In genomic region chr12:72422681-72423080, GRCm38 (mm10) we compare ENCODE assay signal across 16 mouse cellular contexts. TPM values are rescaled to one million over a fixed set of nuclear protein-coding genes. Genes with fewer than 3 reads are reported as not detected.
A peak's percentile ranks its signal among the peaks of the same experiment; 100 is the strongest.
DNase-seq lines count a peak whose midpoint lies in the region; ATAC-seq lines count a peak whose summit lies in the region.
"Had no signal": no experiment of that assay in that cellular context is flagged by ENCODE, and none has a peak within 500 bp of the region (broad histone marks: within the 10 kb centered on the region; RNA-seq: fewer than 3 reads in every experiment).

No protein-coding gene starts in this region.

- no peak for ATAC-seq in kidney, embryonic 15.5 days (replicated peaks; ENCODE audit: low FRiP score)
- ATAC-seq in embryonic facial prominence, embryonic 11.5 days (replicated peaks; ENCODE audit: insufficient number of reproducible peaks, low FRiP score, low TSS enrichment, low read depth) = no peak
- ATAC-seq: inflammation-experienced regulatory T-cells, adult 6 months had no signal

- H3K4me3 ChIP-seq in kidney, embryonic 15.5 days (replicated peaks) = no peak overlapping the region
- no peak overlapping the region for H3K4me3 ChIP-seq in embryonic facial prominence, embryonic 11.5 days (ENCODE audit: low read depth, low read length)
- H3K4me3 ChIP-seq: embryonic facial prominence, embryonic 15.5 days; forebrain, embryonic 12.5 days; heart, embryonic 12.5 days; limb, embryonic 13.5 days had no signal

- H3K36me3 ChIP-seq in kidney, embryonic 15.5 days = no peaks in the 10 kb centered on the region
- H3K36me3 ChIP-seq in embryonic facial prominence, embryonic 11.5 days (replicated peaks; ENCODE audit: control insufficient read depth, insufficient read depth, low read depth, low read length) = no peaks in the 10 kb centered on the region
- H3K36me3 ChIP-seq: embryonic facial prominence, embryonic 15.5 days; forebrain, embryonic 12.5 days; heart, embryonic 12.5 days; limb, embryonic 13.5 days had no signal

- intact Hi-C loops in left cerebral cortex, postnatal 10 days (cut with DNase I) = no loop called here

- no peak overlapping the region for H3K27ac ChIP-seq in kidney, embryonic 15.5 days
- no peak overlapping the region for H3K27ac ChIP-seq in embryonic facial prominence, embryonic 11.5 days (replicated peaks; ENCODE audit: low read depth, low read length)
- H3K27ac ChIP-seq: embryonic facial prominence, embryonic 15.5 days; forebrain, embryonic 12.5 days; limb, embryonic 13.5 days had no signal

- DNase-seq in kidney, postnatal 14 days = peak; percentile 8
- DNase-seq in 416B (ENCODE audit: low read depth) = peak; percentile 53
- DNase-seq in ES-CJ7 (ENCODE audit: low read depth, low spot score) = peak; percentile 27
- peak; percentile 65 for DNase-seq in embryonic facial prominence, embryonic 11.5 days (ENCODE audit: low spot score)
- DNase-seq in left cerebral cortex, postnatal 10 days (ENCODE audit: extremely low spot score in 1 of 2, low spot score in 2 of 2) = no peak
- no peak for DNase-seq in yolk sac, embryonic 10.5 days (ENCODE audit: low spot score)
- DNase-seq: cerebellum, postnatal 10 days had no signal

- no peak overlapping the region for H3K9ac ChIP-seq in kidney, embryonic 15.5 days
- no peak overlapping the region for H3K9ac ChIP-seq in embryonic facial prominence, embryonic 11.5 days (replicated peaks; ENCODE audit: low read length)
- H3K9ac ChIP-seq: embryonic facial prominence, embryonic 15.5 days; forebrain, embryonic 12.5 days; heart, embryonic 12.5 days; limb, embryonic 13.5 days had no signal

- H3K9me3 ChIP-seq in kidney, embryonic 15.5 days (replicated peaks) = no peaks in the 10 kb centered on the region
- no peaks in the 10 kb centered on the region for H3K9me3 ChIP-seq in embryonic facial prominence, embryonic 11.5 days (replicated peaks; ENCODE audit: control insufficient read depth, low read length)
- H3K9me3 ChIP-seq: embryonic facial prominence, embryonic 15.5 days; forebrain, embryonic 12.5 days; limb, embryonic 13.5 days had no signal

- no peak overlapping the region for H3K4me2 ChIP-seq in kidney, embryonic 15.5 days
- no peak overlapping the region for H3K4me2 ChIP-seq in embryonic facial prominence, embryonic 11.5 days (ENCODE audit: low read depth, low read length)
- H3K4me2 ChIP-seq: embryonic facial prominence, embryonic 15.5 days; forebrain, embryonic 12.5 days; heart, embryonic 12.5 days; limb, embryonic 13.5 days had no signal

- 46% methylated on average over 4 of the region's 4 CpGs for WGBS in kidney, embryonic 15.5 days
- 48% methylated on average over 4 of the region's 4 CpGs for whole genome bisulfite sequencing in embryonic facial prominence, embryonic 11.5 days

- no peaks in the 10 kb centered on the region for H3K4me1 ChIP-seq in kidney, embryonic 15.5 days
- no peaks in the 10 kb centered on the region for H3K4me1 ChIP-seq in embryonic facial prominence, embryonic 11.5 days (ENCODE audit: control insufficient read depth, insufficient read depth, low read length)
- H3K4me1 ChIP-seq: embryonic facial prominence, embryonic 15.5 days; heart, embryonic 12.5 days; limb, embryonic 13.5 days had no signal

- H3K27me3 ChIP-seq in kidney, embryonic 15.5 days = no peaks in the 10 kb centered on the region
- H3K27me3 ChIP-seq in embryonic facial prominence, embryonic 11.5 days (ENCODE audit: control insufficient read depth, insufficient read depth, low read length) = no peaks in the 10 kb centered on the region
- H3K27me3 ChIP-seq: embryonic facial prominence, embryonic 15.5 days; forebrain, embryonic 12.5 days; heart, embryonic 12.5 days; limb, embryonic 13.5 days had no signal

RNA-seq across cellular contexts. Expression of gene Rtn1, which starts 13.8 kb away (rescaled TPM):
- 11.5 and 29.7 TPM in 2 replicates for polyA plus RNA-seq in kidney, embryonic 15.5 days (2015; fragmentation: Nextera tagmentation; extraction: Ambion mirVana)
- polyA plus RNA-seq in embryonic facial prominence, embryonic 11.5 days (2014; fragmentation: Nextera tagmentation; extraction: Ambion mirVana) = 79.0 and 110 TPM in 2 replicates
- 1,000 to 10,000 TPM; 1,828 to 1,865 TPM for total RNA-seq in left cerebral cortex, postnatal 10 days (2021)
- total RNA-seq: hematopoietic stem cell, adult 5-6 weeks; megakaryocyte progenitor cell, adult 5-6 weeks had no signal

RNA-seq across cellular contexts. Expression of gene Lrrc9, which starts 19.0 kb away (rescaled TPM):
- 0.28 and 0.32 TPM in 2 replicates for polyA plus RNA-seq in kidney, embryonic 15.5 days (2015; fragmentation: Nextera tagmentation; extraction: Ambion mirVana)
- polyA plus RNA-seq in embryonic facial prominence, embryonic 11.5 days (2014; fragmentation: Nextera tagmentation; extraction: Ambion mirVana) = 1.5 and 2.1 TPM in 2 replicates
- 1 to 10 TPM; 1.9 to 2.4 TPM for total RNA-seq in left cerebral cortex, postnatal 10 days (2021)
- polyA plus RNA-seq: inflammation-experienced regulatory T-cells, adult 6 months; large intestine, adult 2 months had no signal

Comparison
In these comparisons a context has a peak if more than half of its experiments do, and no peak if none do; other contexts are left out.
1. DNase-seq: peak in kidney, postnatal 14 days (single experiment), 416B (single experiment), ES-CJ7 (single experiment) and embryonic facial prominence, embryonic 11.5 days (single experiment); none in left cerebral cortex, postnatal 10 days (0 of 2) and yolk sac, embryonic 10.5 days (single experiment).